Mouse (Mus musculus): Measurements from ENCODE around the gene Fbxo2. TPM values are rescaled to one million over a fixed set of nuclear protein-coding genes. Genes with fewer than 3 reads are reported as not detected.
A peak's percentile ranks its signal among the peaks of the same experiment; 100 is the strongest.
"Not testable (repeated sequence)": the region's sequence is repeated elsewhere in the genome, so short reads cannot be mapped to it uniquely, and the experiment has no call there.

The Fbxo2 gene
- total RNA-seq, 1 experiment: 16.5 TPM

GRCm38 (mm10) chr4:148170842-148171241, 10.4 kb downstream of the Fbxo2 start:
- no peak for TF ChIP-seq CHD2 (IDR thresholded peaks at IDR 0.05; ENCODE audit: low read depth, low read length)
- peak; percentile 83 for TF ChIP-seq ZC3H11A (IDR thresholded peaks at IDR 0.05; ENCODE audit: borderline replicate concordance, low read depth, low read length)
- TF ChIP-seq MAFK (IDR thresholded peaks at IDR 0.05; ENCODE audit: insufficient read depth, low read depth, low read length): no peak
- no peak for TF ChIP-seq ZNF384 (IDR thresholded peaks at IDR 0.05; ENCODE audit: low read depth, low read length)
- TF ChIP-seq HCFC1 (IDR thresholded peaks at IDR 0.05; ENCODE audit: borderline replicate concordance, insufficient read depth, low read length): no peak
- Histone ChIP-seq H3K36me3 (ENCODE audit: control insufficient read depth, insufficient read depth, low read length, poor library complexity, severe bottlenecking) (no peaks in the 10 kb centered on the region), H3K9ac (ENCODE audit: insufficient read depth, low read depth, low read length, poor library complexity, severe bottlenecking) (no peak overlapping the region; the same call in 1 of the 2 replicates), H3K4me1 (ENCODE audit: control insufficient read depth in 2 of 2, insufficient read depth in 2 of 2, low read length in 2 of 2, poor library complexity in 1 of 2) (peaks cover 0 to 6% of the 10 kb centered on the region in 2 experiments; a peak in 2 of 4 replicates), H3K4me3 (ENCODE audit: insufficient read depth in 1 of 2, low read depth in 1 of 2, low read length in 2 of 2, poor library complexity in 1 of 2, severe bottlenecking in 1 of 2) (no peak overlapping the region), H3K9me3 (ENCODE audit: control insufficient read depth, insufficient read depth, low read depth, low read length) (no peaks in the 10 kb centered on the region), H3K27ac (ENCODE audit: insufficient read depth, low read depth, low read length, poor library complexity, severe bottlenecking) (no peak overlapping the region)
- in situ Hi-C loops (cut with MboI; ENCODE audit: low sequenced_read_pairs in 2 of 2, unreplicated experiment in 2 of 2): loop anchor here in 1 of 2 experiments (10.0 kb wide), 2 partner anchors 214 to 434 kb away; partner anchors contain the start of gene Masp2
- DNase-seq (ENCODE audit: low read depth, low spot score): no peak

- Histone ChIP-seq H3K9ac (ENCODE audit: insufficient read depth, low read depth, low read length, poor library complexity, severe bottlenecking) (no peak overlapping the region), H3K4me3 (ENCODE audit: insufficient read depth in 1 of 2, low read depth in 1 of 2, low read length in 2 of 2, poor library complexity in 1 of 2, severe bottlenecking in 1 of 2) (no peak overlapping the region), H3K4me1 (ENCODE audit: control insufficient read depth in 2 of 2, insufficient read depth in 2 of 2, low read length in 2 of 2, poor library complexity in 1 of 2) (peaks cover 0 to 5% of the 10 kb centered on the region in 2 experiments; a peak in 2 of 4 replicates), H3K27ac (ENCODE audit: insufficient read depth, low read depth, low read length, poor library complexity, severe bottlenecking) (no peak overlapping the region), H3K36me3 (ENCODE audit: control insufficient read depth, insufficient read depth, low read length, poor library complexity, severe bottlenecking) (no peaks in the 10 kb centered on the region), H3K9me3 (ENCODE audit: control insufficient read depth, insufficient read depth, low read depth, low read length) (no peaks in the 10 kb centered on the region)
- TF ChIP-seq MAFK (IDR thresholded peaks at IDR 0.05; ENCODE audit: insufficient read depth, low read depth, low read length) (no peak), ZNF384 (IDR thresholded peaks at IDR 0.05; ENCODE audit: low read depth, low read length) (no peak), ZC3H11A (IDR thresholded peaks at IDR 0.05; ENCODE audit: borderline replicate concordance, low read depth, low read length) (no peak), HCFC1 (IDR thresholded peaks at IDR 0.05; ENCODE audit: borderline replicate concordance, insufficient read depth, low read length) (no peak), CHD2 (IDR thresholded peaks at IDR 0.05; ENCODE audit: low read depth, low read length) (no peak)
- DNase-seq (ENCODE audit: low read depth, low spot score): no peak
- in situ Hi-C loops (cut with MboI; ENCODE audit: low sequenced_read_pairs in 2 of 2, unreplicated experiment in 2 of 2): loop anchor here in 1 of 2 experiments (10.0 kb wide), 2 partner anchors 214 to 434 kb away; partner anchors contain the start of gene Masp2
Measured at GRCm38 (mm10) chr4:148171261-148171660, 10.8 kb downstream of the Fbxo2 start.

GRCm38 (mm10) chr4:148173811-148174494, 13.5 kb downstream of the Fbxo2 start:
- H3K9me3 ChIP-seq (ENCODE audit: control insufficient read depth, insufficient read depth, low read depth, low read length): no peaks in the 10 kb centered on the region
- no peaks in the 10 kb centered on the region for H3K36me3 ChIP-seq (ENCODE audit: control insufficient read depth, insufficient read depth, low read length, poor library complexity, severe bottlenecking)
- peak overlapping the region; percentile 25 to 39; a peak in 3 of 4 replicates for H3K4me3 ChIP-seq (ENCODE audit: insufficient read depth in 1 of 2, low read depth in 1 of 2, low read length in 2 of 2, poor library complexity in 1 of 2, severe bottlenecking in 1 of 2)
- H3K9ac ChIP-seq (ENCODE audit: insufficient read depth, low read depth, low read length, poor library complexity, severe bottlenecking): no peak overlapping the region
- H3K4me1 ChIP-seq (ENCODE audit: control insufficient read depth in 2 of 2, insufficient read depth in 2 of 2, low read length in 2 of 2, poor library complexity in 1 of 2): peaks cover 0 to 5% of the 10 kb centered on the region in 2 experiments; a peak in 2 of 4 replicates
- H3K27ac ChIP-seq (ENCODE audit: insufficient read depth, low read depth, low read length, poor library complexity, severe bottlenecking): no peak overlapping the region
- no peak for DNase-seq (ENCODE audit: low read depth, low spot score)
- in situ Hi-C loops (cut with MboI; ENCODE audit: low sequenced_read_pairs in 2 of 2, unreplicated experiment in 2 of 2): loop anchor here in 1 of 2 experiments (10.0 kb wide), 2 partner anchors 211 to 431 kb away; partner anchors contain the start of gene Masp2
- TF ChIP-seq ZC3H11A (IDR thresholded peaks at IDR 0.05; ENCODE audit: borderline replicate concordance, low read depth, low read length) (no peak), ZNF384 (IDR thresholded peaks at IDR 0.05; ENCODE audit: low read depth, low read length) (no peak), HCFC1 (IDR thresholded peaks at IDR 0.05; ENCODE audit: borderline replicate concordance, insufficient read depth, low read length) (no peak), MAFK (IDR thresholded peaks at IDR 0.05; ENCODE audit: insufficient read depth, low read depth, low read length) (no peak), CHD2 (IDR thresholded peaks at IDR 0.05; ENCODE audit: low read depth, low read length) (no peak)

- in situ Hi-C loops (cut with MboI; ENCODE audit: low sequenced_read_pairs in 2 of 2, unreplicated experiment in 2 of 2): loop anchor here in 1 of 2 experiments (10.0 kb wide), 2 partner anchors 210 to 430 kb away; partner anchors contain the start of gene Masp2
- Histone ChIP-seq H3K4me1 (ENCODE audit: control insufficient read depth in 2 of 2, insufficient read depth in 2 of 2, low read length in 2 of 2, poor library complexity in 1 of 2) (peaks cover 0 to 3% of the 10 kb centered on the region in 2 experiments; a peak in 2 of 4 replicates), H3K36me3 (ENCODE audit: control insufficient read depth, insufficient read depth, low read length, poor library complexity, severe bottlenecking) (no peaks in the 10 kb centered on the region), H3K27ac (ENCODE audit: insufficient read depth, low read depth, low read length, poor library complexity, severe bottlenecking) (no peak overlapping the region), H3K4me3 (ENCODE audit: insufficient read depth in 1 of 2, low read depth in 1 of 2, low read length in 2 of 2, poor library complexity in 1 of 2, severe bottlenecking in 1 of 2) (0 out of 4 replicates have a peak overlapping the region, but pooled peaks of 1 of the 2 experiments have one; percentile 16), H3K9me3 (ENCODE audit: control insufficient read depth, insufficient read depth, low read depth, low read length) (no peaks in the 10 kb centered on the region), H3K9ac (ENCODE audit: insufficient read depth, low read depth, low read length, poor library complexity, severe bottlenecking) (no peak overlapping the region)
- no peak for TF ChIP-seq ZNF384 (IDR thresholded peaks at IDR 0.05; ENCODE audit: low read depth, low read length)
- TF ChIP-seq CHD2 (IDR thresholded peaks at IDR 0.05; ENCODE audit: low read depth, low read length): no peak
- TF ChIP-seq ZC3H11A (IDR thresholded peaks at IDR 0.05; ENCODE audit: borderline replicate concordance, low read depth, low read length): no peak
- TF ChIP-seq MAFK (IDR thresholded peaks at IDR 0.05; ENCODE audit: insufficient read depth, low read depth, low read length): no peak
- TF ChIP-seq HCFC1 (IDR thresholded peaks at IDR 0.05; ENCODE audit: borderline replicate concordance, insufficient read depth, low read length): no peak
- no peak for DNase-seq (ENCODE audit: low read depth, low spot score)
Measured at GRCm38 (mm10) chr4:148174495-148174862, 14.1 kb downstream of the Fbxo2 start.

GRCm38 (mm10) chr4:148176603-148177002, 16.2 kb downstream of the Fbxo2 start:
- H3K9ac ChIP-seq (ENCODE audit: insufficient read depth, low read depth, low read length, poor library complexity, severe bottlenecking); DNase-seq (ENCODE audit: low read depth, low spot score); H3K27ac ChIP-seq (ENCODE audit: insufficient read depth, low read depth, low read length, poor library complexity, severe bottlenecking); H3K9me3 ChIP-seq (ENCODE audit: control insufficient read depth, insufficient read depth, low read depth, low read length); H3K4me1 ChIP-seq (ENCODE audit: control insufficient read depth in 2 of 2, insufficient read depth in 2 of 2, low read length in 2 of 2, poor library complexity in 1 of 2); H3K4me3 ChIP-seq (ENCODE audit: insufficient read depth in 1 of 2, low read depth in 1 of 2, low read length in 2 of 2, poor library complexity in 1 of 2, severe bottlenecking in 1 of 2); H3K36me3 ChIP-seq (ENCODE audit: control insufficient read depth, insufficient read depth, low read length, poor library complexity, severe bottlenecking): not testable (repeated sequence)
- in situ Hi-C loops (cut with MboI; ENCODE audit: low sequenced_read_pairs in 2 of 2, unreplicated experiment in 2 of 2): loop anchor here in 1 of 2 experiments (10.0 kb wide), 2 partner anchors 208 to 428 kb away; partner anchors contain the start of gene Masp2

Data from ES-E14 (cell line).